Mouse (Mus musculus) T-cell, adult 2 months (primary cell): Measurements from ENCODE around the gene Slfn9.
"Not testable (repeated sequence)": the region's sequence is repeated elsewhere in the genome, so short reads cannot be mapped to it uniquely, and the experiment has no call there.

Source experiments
- DNase-seq: peaks from one replicate; pipeline ENCODE4 v3.0.0; 2022; ENCODE audit warnings: low spot score

Slfn9 gene

DNA sequence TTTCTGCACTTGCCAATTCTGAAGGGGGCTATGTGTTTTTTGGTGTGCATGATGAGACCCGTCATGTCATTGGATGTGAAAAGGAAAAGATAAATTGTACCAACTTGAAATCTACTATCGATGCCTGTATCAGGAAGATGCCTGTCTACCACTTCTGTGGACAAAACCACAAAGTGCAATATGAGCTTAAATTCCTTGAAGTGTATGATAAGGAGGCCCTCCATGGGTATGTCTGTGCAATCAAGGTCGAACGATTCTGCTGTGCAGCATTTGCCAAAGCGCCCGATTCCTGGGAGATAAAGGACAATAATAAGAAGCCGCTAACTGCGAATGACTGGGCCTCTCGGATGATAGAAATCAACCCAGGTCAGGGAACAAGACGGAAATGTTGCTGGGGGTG, 34.7 kb downstream of the Slfn9 start:
- no peak for DNase-seq

DNA sequence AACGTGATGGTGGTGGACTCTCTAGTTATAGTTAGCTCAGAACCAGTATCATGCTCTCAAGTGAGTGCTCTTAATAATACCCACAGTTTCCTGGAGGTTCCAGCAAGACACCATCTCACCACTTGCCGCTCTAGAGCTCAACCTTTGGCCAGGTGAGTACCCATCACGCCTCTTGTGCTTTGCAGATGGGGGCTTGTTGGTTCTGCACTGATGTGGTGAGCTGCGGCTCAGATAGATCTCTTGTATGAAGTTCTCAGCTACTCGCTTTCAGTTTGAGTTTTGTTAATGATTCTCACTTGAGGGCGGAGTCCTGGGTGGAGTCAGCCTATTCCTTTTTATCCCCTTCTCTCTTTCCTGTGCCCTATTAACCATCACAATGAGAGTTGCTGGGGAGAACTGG, 37.0 kb downstream of the Slfn9 start:
- peak; percentile 55 for DNase-seq

DNA sequence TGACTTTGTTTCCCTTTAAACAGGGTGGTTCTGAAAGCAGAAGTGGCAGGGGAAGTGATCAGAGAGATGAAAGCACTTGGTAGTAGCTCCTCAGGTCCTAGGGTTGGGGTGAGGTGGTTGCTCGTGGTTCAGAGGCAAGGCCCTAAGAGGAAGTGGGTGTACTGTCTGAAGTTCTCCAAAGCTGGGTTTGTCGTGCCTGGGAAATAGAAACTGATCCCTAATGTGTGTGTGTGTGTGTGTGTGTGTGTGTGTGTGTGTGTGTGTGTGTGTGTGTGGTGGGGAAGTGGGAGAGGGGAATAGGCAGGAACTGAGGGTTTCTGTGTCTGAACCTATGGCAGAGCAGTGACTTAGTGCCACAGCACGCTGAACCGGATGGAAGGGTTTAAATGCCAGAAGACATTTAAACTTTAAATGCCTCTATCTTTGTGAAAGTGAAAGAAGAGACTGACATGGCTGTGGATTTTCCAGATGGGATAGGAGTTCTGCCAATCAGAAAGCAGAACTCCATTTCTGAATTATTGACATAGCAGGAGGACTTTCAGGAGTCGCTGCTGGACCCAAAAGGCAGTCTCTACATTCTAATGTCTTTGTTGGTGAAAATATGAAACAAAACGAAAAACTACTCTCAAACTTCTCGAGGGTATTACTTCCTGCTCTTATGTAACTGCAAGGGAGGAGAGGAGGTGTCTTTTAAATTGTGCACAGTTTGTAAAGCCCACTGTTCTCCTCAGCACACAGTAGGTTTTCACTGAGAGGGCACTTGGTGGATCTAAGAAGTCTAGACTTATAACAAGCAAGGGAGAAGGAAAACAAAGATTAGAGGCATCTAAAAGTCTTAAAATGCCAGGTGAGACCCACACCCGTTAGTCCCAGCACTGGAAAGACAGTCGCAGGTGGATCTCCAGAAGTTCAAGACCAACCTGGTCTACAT, 38.8 kb downstream of the Slfn9 start:
- DNase-seq, result peak; percentile 80

DNA sequence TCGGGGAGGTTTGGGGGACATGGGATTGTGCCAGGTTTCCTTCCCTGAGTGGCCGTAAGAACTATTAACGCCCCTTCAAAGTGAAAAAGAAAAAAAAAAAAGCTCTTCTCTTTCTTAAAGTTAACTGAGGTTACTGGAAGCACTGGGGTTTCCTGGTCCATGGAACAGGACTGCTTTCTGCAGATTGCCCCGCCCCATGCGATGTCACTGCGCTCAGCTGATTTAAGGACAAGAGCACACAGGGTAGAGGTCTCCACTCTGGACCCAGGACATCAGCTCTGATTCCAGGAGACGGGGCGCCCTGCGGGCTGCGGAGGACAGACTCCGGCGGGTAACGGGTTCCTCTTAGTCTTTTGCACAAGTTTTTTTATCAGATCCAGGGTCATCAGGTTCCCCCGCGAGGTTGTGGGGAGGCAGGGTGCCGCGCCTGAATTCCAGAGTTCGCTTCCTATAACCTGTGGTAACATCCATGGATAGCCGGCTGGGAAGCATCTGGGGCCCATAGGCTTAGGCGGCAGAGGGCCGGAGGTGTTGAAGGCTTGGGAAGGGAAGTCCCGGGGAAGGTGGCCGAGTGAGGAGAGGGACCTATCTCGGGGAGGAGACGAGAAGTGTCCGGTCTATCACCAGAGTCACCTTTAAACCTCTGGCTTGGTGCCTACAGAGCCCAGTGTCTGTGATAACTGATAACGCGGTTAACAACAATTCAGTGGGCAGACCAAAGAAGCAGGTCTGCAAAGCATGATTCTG, 39.6 kb downstream of the Slfn9 start:
- DNase-seq, result peak; percentile 56

DNA sequence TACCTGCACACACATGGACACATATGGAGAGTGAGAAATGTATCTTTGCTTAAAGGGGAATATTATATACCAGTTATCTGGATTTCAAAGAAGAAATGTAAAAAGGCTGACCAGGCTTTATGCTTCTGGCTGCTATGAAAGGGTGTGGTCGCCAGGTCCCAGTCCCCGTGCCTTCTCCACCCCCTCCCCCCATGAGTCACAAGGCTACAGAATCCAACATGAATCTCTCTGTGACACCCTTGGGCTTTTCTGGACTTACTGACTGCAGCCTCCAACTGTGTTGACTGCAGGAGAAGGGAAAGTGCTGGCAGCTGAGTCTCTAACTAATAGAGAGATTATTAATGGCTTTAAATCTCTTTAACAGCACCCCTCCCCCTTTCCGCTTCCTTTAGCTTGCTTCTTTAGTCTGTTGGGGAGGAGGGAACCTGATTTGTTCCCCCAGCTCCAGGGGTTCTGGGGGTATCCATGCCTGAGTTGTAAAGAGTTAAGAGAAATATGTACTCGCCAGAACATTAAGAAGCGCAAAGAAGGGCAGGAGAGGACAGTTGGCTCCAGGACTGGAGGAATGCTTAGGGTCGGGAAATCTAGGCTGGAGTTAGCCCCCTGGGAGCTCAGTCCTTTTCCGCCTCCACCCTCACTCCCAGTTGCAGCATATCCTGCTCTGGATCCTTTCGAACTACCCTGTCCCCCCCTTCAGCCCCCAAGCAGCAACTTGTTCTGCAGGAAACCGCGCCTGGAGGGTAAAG, 40.7 kb downstream of the Slfn9 start, which contains the start of gene Slfn5:
TSS of gene Slfn5 (plus strand) at position 614 of the 746 bp plus-strand sequence.
- no peak for DNase-seq

DNA sequence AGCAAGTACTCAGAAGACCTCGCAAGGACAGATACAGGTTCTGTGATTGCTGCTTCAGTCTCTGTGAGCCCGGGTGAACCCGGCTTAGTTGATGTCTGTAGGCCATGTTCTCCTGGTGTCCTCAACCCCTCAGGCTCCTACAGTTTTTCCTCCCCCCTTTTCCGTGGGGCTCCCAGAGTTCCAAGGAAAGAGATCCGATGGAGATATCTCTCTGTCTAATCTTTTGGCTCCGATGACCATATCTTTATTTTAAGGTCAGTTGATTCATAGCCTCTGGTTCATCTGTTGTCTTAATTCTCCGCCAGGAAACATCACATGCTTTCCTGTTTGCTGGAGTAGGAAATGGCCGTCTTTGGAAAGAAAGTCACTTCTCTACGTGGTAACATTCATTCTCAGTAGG, 42.6 kb downstream of the Slfn9 start:
- no peak for DNase-seq

DNA sequence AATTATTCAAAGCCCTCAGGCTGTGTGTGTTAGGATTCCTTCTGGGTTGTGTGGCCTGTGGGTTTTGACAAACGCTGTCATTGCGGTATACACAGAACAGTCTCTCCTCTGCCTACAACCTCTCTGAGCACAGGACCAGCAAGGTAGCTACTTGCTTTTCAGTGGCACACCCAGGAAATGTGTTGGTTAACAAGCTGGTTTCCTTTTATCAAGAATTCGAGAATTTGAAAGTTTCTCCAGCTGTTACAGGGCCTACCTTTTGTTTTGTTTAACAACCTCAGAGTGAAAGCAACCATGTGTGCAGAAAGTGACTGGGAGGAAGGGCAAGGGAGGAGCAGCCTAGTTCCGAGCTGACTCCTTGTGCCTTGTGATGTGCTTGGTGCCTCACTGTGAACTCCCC, 44.2 kb downstream of the Slfn9 start:
- DNase-seq, result peak; percentile 85

DNA sequence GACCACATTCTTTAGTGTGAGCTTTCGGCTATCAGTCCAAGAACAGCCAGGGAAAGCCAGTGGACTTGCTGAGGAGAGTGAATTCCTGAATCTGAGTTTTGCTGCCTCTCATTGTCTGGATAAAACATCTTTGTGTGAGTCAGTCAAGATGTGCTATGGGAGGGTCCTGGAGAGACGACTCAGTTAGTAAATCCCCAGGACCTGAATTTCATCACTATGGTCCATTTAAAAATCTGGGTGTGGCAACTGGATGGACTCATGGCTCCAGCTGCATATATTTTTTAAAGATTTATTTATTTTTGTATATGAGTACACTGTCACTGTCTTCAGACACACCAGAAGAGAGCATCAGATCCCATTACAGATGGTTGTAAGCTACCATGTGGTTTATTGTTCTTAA, 46.0 kb downstream of the Slfn9 start:
- DNase-seq, result no peak

DNA sequence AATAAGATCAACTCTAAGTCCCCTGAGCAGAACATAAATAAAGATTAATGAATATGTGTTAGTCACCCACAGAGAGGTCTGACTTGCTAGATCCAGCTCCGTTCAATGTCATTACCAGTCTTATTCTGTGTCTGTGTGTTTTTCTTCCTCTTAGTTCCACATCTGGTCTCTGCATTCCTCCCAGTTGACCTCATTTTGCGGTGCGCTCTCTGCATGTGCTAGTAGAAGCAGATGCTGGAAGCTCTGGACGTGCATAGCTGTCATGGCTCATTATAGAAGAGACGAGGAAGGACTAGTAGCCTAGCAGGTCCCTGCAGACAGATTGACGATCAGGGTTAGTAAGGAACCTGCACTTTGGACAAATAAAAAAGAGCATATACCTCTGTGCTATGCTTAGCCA, 48.3 kb downstream of the Slfn9 start:
- no peak for DNase-seq

DNA sequence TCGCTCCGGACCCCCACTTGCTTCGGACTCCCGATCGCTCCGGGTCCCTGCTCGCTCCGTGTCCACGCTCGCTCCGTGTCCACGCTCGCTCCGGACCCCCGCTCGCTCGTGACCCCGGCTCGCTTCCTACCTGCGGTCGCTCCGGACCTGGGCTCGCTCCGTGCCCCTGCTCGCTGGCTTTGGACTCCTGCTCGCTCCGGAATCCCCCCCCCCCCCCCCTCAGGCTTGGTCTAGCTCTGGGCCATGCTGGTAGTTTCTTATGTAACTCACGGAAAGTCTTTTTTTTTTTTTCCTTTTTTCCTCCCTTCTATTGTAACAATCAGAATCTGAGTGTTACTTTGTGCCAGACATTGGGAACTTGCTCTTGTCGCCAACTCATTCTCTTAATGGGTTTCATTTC, 58.4 kb downstream of the Slfn9 start:
- DNase-seq, result no peak

DNA sequence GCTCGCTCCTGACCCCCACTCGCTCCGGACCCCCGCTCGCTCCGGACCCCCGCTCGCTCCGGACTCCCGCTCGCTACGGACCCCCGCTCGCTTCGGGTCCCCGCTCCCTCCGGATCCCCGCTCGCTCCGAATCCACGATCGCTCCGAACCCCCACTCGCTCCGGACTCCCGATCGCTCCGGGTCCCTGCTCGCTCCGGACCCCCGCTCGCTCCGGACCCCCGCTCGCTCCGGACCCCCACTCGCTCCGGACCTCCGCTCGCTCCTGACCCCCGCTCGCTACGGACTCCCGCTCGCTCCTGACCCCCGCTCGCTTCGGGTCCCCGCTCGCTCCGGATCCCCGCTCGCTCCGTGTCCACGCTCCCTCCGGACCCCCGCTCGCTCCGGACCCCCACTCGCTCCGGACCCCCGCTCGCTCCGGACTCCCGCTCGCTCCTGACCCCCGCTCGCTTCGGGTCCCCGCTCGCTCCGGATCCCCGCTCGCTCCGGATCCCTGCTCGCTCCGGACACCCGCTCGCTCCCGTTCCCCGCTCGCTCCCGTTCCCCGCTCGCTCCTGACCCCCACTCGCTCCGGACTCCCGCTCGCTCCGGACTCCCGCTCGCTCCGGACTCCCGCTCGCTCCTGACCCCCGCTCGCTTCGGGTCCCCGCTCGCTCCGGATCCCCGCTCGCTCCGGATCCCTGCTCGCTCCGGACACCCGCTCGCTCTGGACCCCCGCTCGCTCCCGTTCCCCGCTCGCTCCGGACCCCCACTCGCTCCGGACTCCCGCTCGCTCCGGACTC, 59.8 kb downstream of the Slfn9 start:
- DNase-seq, result not testable (repeated sequence)

DNA sequence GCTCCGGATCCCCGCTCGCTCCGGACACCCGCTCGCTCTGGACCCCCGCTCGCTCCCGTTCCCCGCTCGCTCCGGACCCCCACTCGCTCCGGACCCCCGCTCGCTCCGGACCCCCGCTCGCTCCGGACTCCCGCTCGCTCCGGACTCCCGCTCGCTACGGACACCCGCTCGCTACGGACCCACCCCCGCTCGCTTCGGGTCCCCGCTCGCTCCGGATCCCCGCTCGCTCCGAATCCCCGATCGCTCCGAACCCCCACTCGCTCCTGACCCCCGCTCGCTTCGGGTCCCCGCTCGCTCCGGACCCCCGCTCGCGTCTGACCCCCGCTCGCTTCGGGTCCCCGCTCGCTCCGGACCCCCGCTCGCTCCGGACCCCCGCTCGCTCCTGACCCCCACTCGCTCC, 60.5 kb downstream of the Slfn9 start:
- not testable (repeated sequence) for DNase-seq

DNA sequence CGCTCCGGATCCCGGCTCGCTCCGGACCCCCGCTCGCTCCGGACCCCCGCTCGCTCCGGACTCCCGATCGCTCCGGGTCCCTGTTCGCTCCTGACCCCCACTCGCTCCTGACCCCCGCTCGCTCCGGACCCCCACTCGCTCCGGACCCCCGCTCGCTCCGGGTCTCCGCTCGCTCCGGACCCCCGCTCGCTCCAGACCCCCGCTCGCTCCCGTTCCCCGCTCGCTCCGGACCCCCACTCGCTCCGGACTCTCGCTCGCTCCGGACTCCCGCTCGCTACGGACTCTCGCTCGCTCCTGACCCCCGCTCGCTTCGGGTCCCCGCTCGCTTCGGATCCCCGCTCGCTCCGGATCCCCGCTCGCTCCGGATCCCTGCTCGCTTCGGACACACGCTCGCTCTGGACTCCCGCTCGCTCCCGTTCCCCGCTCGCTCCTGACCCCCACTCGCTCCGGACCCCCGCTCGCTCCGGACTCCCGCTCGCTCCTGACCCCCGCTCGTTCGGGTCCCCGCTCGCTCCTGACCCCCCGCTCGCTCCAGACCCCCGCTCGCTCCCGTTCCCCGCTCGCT, 61.2 kb downstream of the Slfn9 start:
- not testable (repeated sequence) for DNase-seq

DNA sequence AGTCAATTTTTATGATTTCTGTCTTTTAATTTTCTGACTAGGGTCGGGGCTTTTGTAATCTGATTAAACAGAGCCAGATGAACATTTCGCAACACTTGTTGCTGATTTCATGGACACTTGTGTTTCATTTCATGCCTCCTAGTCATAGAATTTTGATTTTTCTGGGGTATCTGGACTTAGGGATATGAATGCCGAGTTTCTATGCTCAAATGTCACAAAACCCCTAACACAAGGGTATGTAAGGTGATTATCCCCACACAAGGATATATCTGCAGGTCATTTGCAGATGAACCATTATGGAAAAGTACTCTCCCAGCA, 62.0 kb downstream of the Slfn9 start:
- DNase-seq, result no peak

DNA sequence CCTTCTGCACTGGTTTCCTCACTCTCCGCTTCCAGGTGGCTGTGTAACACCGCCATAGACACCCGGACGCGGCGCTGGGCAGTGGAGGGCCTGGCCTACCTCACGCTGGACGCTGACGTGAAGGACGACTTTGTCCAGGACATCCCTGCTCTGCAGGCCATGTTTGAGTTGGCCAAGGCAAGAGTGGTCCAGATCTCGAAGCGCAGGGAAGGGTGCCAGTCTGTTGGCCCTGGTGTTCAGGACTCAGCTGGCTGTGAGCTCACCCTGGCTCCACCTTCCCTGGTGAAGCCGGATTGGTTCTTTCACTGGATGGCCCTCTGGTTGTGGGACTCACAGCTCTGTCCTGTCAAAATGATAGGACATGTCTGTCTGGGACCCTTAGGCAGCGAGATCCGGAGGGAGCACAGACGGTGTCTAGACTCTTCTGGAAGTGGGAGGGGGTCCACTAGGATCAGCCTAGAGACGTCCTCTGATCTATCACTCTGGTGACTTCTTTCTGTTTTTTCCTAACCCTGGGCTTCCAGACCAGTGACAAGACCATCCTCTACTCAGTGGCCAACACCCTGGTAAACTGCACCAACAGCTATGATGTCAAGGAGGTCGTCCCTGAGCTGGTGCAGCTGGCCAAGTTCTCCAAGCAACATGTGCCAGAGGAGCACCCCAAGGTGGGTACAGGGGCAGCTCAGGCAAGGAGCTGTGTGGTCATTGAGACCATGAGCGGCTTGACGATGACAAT, 62.6 kb downstream of the Slfn9 start:
- DNase-seq, result no peak
